Mouse (Mus musculus): ENCODE measurements around the gene Aldoart2. TPM values are rescaled to one million over a fixed set of nuclear protein-coding genes. Genes with fewer than 3 reads are reported as not detected.
A peak's percentile ranks its signal among the peaks of the same experiment; 100 is the strongest.

Gene Aldoart2
- polyA plus RNA-seq (2012; rRNA removed) (not detected in 2 replicates), polyA plus RNA-seq (2014; fragmentation: Nextera tagmentation; extraction: Ambion mirVana) (not detected in 2 replicates)

- 97% methylated on average over 19 of the region's 19 CpGs for WGBS
- no peak for TF ChIP-seq POLR2A (IDR thresholded peaks at IDR 0.05; ENCODE audit: borderline replicate concordance, extremely low read depth, insufficient read depth, insufficient read length)
- ATAC-seq (ENCODE audit: low FRiP score, low read depth): no peak
Observed at GRCm38 (mm10) chr12:55565206-55565605, at the start of gene Aldoart2. Gene Aldoart2, plus strand, starts transcription at chr12:55565239.

GRCm38 (mm10) chr12:55518061-55518738, 46.8 kb upstream of the Aldoart2 start:
- Histone ChIP-seq H3K9me3 (ENCODE audit: control insufficient read depth, low read length) (no peaks in the 10 kb centered on the region), H3K4me1 (ENCODE audit: control insufficient read depth, insufficient read depth, low read length) (no peaks in the 10 kb centered on the region), H3K27me3 (ENCODE audit: control insufficient read depth, insufficient read depth, low read length) (no peaks in the 10 kb centered on the region), H3K27ac (replicated peaks; ENCODE audit: low read depth, low read length) (no peak overlapping the region), H3K36me3 (ENCODE audit: control insufficient read depth, insufficient read depth, low read length) (no peaks in the 10 kb centered on the region), H3K4me2 (replicated peaks; ENCODE audit: low read depth, low read length, severe bottlenecking) (no peak overlapping the region), H3K4me3 (replicated peaks; ENCODE audit: low read length) (no peak overlapping the region), H3K9ac (ENCODE audit: low read depth, low read length, severe bottlenecking) (no peak overlapping the region)
- 55% methylated on average over 15 of the region's 15 CpGs for WGBS
- no peak for ATAC-seq (ENCODE audit: low FRiP score, low read depth)
- no peak for DNase-seq (ENCODE audit: low spot score)
- no peak for TF ChIP-seq POLR2A (IDR thresholded peaks at IDR 0.05; ENCODE audit: borderline replicate concordance, extremely low read depth, insufficient read depth, insufficient read length)

More at GRCm38 (mm10) chr12:55565206-55565605, at the start of gene Aldoart2:
- no peaks in the 10 kb centered on the region for H3K9me3 ChIP-seq (ENCODE audit: control insufficient read depth, low read length)
- no peak within 1 kb of the TSS for H3K27ac ChIP-seq (replicated peaks; ENCODE audit: low read depth, low read length)
- no peak within 1 kb of the TSS for H3K9ac ChIP-seq (ENCODE audit: low read depth, low read length, severe bottlenecking)
- no peaks in the 10 kb centered on the region for H3K27me3 ChIP-seq (ENCODE audit: control insufficient read depth, insufficient read depth, low read length)
- no peak within 1 kb of the TSS for H3K4me2 ChIP-seq (replicated peaks; ENCODE audit: low read depth, low read length, severe bottlenecking)
- H3K4me3 ChIP-seq (replicated peaks; ENCODE audit: low read length): no peak within 1 kb of the TSS
- DNase-seq (ENCODE audit: low spot score): no peak
- no peaks in the 10 kb centered on the region for H3K36me3 ChIP-seq (ENCODE audit: control insufficient read depth, insufficient read depth, low read length)
- H3K4me1 ChIP-seq (ENCODE audit: control insufficient read depth, insufficient read depth, low read length): no peaks in the 10 kb centered on the region

- H3K4me1 ChIP-seq (ENCODE audit: control insufficient read depth, insufficient read depth, low read length): no peaks in the 10 kb centered on the region
- 64% methylated on average over 15 of the region's 15 CpGs for WGBS
- no peak for TF ChIP-seq POLR2A (IDR thresholded peaks at IDR 0.05; ENCODE audit: borderline replicate concordance, extremely low read depth, insufficient read depth, insufficient read length)
Observed at GRCm38 (mm10) chr12:55526983-55527752, 37.9 kb upstream of the Aldoart2 start.

GRCm38 (mm10) chr12:55536537-55537135, 28.4 kb upstream of the Aldoart2 start:
- no peak for ATAC-seq (ENCODE audit: low FRiP score, low read depth)
- Histone ChIP-seq H3K9ac (ENCODE audit: low read depth, low read length, severe bottlenecking) (no peak overlapping the region), H3K27me3 (ENCODE audit: control insufficient read depth, insufficient read depth, low read length) (peaks cover 6% of the 10 kb centered on the region; the same call in 1 of the 2 replicates), H3K4me1 (ENCODE audit: control insufficient read depth, insufficient read depth, low read length) (no peaks in the 10 kb centered on the region), H3K4me3 (replicated peaks; ENCODE audit: low read length) (no peak overlapping the region), H3K27ac (replicated peaks; ENCODE audit: low read depth, low read length) (no peak overlapping the region), H3K9me3 (ENCODE audit: control insufficient read depth, low read length) (no peaks in the 10 kb centered on the region), H3K4me2 (replicated peaks; ENCODE audit: low read depth, low read length, severe bottlenecking) (no peak overlapping the region), H3K36me3 (ENCODE audit: control insufficient read depth, insufficient read depth, low read length) (no peaks in the 10 kb centered on the region)
- 3% methylated on average over 14 of the region's 14 CpGs for WGBS
- no peak for TF ChIP-seq POLR2A (IDR thresholded peaks at IDR 0.05; ENCODE audit: borderline replicate concordance, extremely low read depth, insufficient read depth, insufficient read length)
- DNase-seq (ENCODE audit: low spot score): peak; percentile 33

More at GRCm38 (mm10) chr12:55526983-55527752, 37.9 kb upstream of the Aldoart2 start:
- no peak for DNase-seq (ENCODE audit: low spot score)
- no peak overlapping the region for H3K4me2 ChIP-seq (replicated peaks; ENCODE audit: low read depth, low read length, severe bottlenecking)
- H3K9ac ChIP-seq (ENCODE audit: low read depth, low read length, severe bottlenecking): no peak overlapping the region
- H3K9me3 ChIP-seq (ENCODE audit: control insufficient read depth, low read length): no peaks in the 10 kb centered on the region
- no peak overlapping the region for H3K27ac ChIP-seq (replicated peaks; ENCODE audit: low read depth, low read length)
- H3K36me3 ChIP-seq (ENCODE audit: control insufficient read depth, insufficient read depth, low read length): no peaks in the 10 kb centered on the region
- no peak overlapping the region for H3K4me3 ChIP-seq (replicated peaks; ENCODE audit: low read length)
- no peaks in the 10 kb centered on the region for H3K27me3 ChIP-seq (ENCODE audit: control insufficient read depth, insufficient read depth, low read length)
- ATAC-seq (ENCODE audit: low FRiP score, low read depth): no peak

- no peaks in the 10 kb centered on the region for H3K36me3 ChIP-seq (ENCODE audit: control insufficient read depth, insufficient read depth, low read length)
- H3K9ac ChIP-seq (ENCODE audit: low read depth, low read length, severe bottlenecking): no peak overlapping the region
- no peak overlapping the region for H3K4me3 ChIP-seq (replicated peaks; ENCODE audit: low read length)
- DNase-seq (ENCODE audit: low spot score) (no peak), ATAC-seq (ENCODE audit: low FRiP score, low read depth) (no peak)
- H3K27ac ChIP-seq (replicated peaks; ENCODE audit: low read depth, low read length): no peak overlapping the region
- no peak for TF ChIP-seq POLR2A (IDR thresholded peaks at IDR 0.05; ENCODE audit: borderline replicate concordance, extremely low read depth, insufficient read depth, insufficient read length)
- peaks cover 6% of the 10 kb centered on the region; the same call in 1 of the 2 replicates for H3K27me3 ChIP-seq (ENCODE audit: control insufficient read depth, insufficient read depth, low read length)
- H3K4me2 ChIP-seq (replicated peaks; ENCODE audit: low read depth, low read length, severe bottlenecking): no peak overlapping the region
- no peaks in the 10 kb centered on the region for H3K9me3 ChIP-seq (ENCODE audit: control insufficient read depth, low read length)
- WGBS: 62% methylated on average over 7 of the region's 7 CpGs
- H3K4me1 ChIP-seq (ENCODE audit: control insufficient read depth, insufficient read depth, low read length): no peaks in the 10 kb centered on the region
Observed at GRCm38 (mm10) chr12:55537742-55538141, 27.3 kb upstream of the Aldoart2 start.

Data from limb, embryonic 14.5 days (tissue).